Mouse (Mus musculus) cerebral cortex, adult 2 months (tissue): ENCODE data around the gene Psmd1.

Experiments
- WGBS: fragments of 180-500 bp; shearing (Covaris S2); methylation state at CpG from one replicate; pipeline ENCODE4 v1.1.7; 2018; 5-methylcytosine and 5-hydroxymethylcytosine counted together

Gene Psmd1

DNA sequence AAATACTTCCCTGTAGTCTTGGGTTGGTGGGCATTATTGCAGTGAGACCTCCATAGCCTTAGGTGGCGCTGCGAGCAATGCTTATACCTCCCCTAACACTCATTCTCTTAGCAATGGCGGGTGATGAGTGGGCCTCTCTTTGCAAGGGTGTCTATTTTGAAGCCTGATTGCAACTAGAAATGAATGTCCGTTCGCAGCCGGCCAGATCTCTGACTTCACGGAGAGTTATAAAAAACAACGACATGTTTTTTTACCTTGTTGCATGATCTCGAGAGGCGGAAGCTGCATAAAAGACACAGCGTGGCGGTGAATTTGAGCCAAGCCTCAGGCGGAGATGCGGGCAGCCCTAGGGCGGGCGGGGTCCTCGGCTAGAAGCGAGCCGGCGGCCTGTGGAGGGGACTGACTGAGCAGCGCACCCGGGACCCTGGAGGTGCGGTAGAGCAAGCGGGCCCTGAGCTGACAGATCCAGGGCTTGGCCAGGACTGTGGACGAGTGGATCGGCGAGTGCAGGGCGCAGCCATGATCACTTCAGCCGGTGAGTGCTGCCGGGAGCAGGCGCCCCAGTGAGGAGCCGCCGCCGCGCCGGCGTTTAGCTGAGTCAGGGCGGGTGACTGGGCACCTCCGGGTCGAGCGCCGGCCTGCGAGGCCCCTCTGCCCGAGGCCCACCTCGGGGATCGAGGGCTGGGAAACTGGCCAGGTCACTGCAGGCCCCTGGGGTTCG, at the start of gene Psmd1:
Psmd1 (plus strand) TSS at position 117 of the 721 bp plus-strand sequence.
- WGBS: under 1% methylated on average over 47 of the region's 47 CpGs

GRCm38 (mm10) chr1:86015758-86016157, 48.4 kb upstream of the Psmd1 start:
- WGBS: over 99% methylated on average over 9 of the region's 9 CpGs

DNA sequence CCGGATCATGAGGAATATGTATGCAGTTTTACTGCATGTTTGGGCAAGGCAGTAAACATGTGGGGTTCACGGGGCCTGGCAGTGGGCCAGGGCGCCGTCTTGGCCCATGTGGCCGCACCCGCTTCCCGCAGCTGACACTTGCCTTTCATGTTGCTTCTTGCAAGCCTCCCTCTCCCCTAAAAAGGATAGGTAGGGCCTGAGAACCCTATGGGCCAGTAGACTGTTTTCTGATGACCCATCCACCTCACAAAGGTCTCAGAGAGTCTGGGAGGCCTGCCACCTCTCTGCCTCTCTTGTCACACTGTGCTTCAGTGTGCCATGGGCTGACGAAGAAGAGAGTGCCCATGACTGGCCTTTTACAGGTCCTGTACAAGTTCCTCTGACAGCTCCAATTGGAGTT, 47.7 kb upstream of the Psmd1 start, which contains the start of gene Spata3:
Spata3 (plus strand) TSS at position 301 of the 400 bp plus-strand sequence.
- WGBS: 90% methylated on average over 8 of the region's 8 CpGs

DNA sequence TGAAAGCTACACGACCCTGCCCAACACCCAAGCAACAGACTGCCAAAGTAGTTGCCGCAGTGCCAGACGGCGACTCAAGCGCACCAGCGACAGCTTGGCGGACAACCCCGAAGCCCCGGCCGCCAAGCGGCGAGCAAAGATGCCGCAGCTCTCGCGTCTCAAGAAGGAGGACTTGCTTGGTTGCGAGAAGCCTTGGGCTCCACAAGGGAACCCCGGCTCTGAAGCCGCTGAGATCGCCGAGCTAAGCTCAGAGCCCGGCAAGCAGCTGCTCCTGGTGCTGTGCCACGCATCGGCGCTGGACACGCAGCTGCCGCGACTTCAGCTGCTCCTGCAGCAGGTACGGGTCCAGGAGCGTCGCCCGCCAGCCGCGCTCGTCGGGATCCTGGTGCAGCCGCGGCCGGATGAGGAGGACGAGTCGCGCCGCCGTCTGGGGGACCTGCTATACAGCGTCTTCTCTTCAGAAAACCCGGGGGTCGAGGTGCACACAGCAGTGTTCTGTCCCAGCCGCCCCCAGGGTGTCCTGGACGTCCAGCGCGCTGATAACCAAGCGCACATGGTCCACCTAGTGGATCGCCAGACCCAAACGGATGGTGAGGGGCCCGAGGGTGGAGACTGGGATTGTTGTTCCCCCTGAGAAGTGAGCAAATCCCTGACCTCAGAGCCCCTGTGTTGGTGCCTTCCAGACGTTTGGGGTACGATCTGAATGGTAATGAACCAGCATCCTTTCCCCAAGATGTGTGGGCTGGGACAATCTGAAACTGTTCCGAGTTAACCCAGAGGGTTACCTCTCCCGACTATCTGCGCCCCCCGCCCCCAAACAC, 45.7 kb upstream of the Psmd1 start:
- 4% methylated on average over 60 of the region's 60 CpGs for WGBS

DNA sequence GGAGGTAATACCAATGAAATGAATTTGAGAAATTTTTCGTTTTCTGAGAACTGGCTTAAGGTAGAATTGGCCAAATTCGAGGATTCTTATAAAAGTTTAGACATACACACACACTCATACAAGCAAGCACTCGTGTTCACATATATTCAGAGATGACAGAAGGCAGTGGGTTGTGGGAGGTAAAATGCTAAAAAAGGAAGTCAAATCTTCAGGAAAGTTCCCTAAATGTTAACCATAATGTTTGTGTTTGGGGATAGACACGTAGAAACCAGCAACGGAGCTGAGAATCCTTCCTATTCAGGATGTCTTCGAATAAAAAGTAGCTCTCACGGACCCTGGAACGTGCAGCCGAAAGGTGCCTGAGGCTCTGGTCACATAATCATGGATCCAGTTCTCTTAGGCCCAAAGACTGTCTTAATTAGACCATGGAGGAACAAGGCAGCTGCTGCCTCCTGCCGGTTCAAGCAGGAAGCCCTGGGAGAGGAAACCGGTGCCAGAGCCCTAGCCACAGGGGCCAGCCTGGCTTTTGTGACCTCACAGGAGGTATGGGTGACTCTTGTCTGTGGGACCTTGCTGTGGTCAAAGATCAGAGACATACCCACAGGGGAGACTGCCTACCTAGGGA, 42.7 kb upstream of the Psmd1 start:
- WGBS: 47% methylated on average over 11 of the region's 11 CpGs

GRCm38 (mm10) chr1:86032273-86032987, 31.8 kb upstream of the Psmd1 start:
- 14% methylated on average over 11 of the region's 11 CpGs for WGBS

DNA sequence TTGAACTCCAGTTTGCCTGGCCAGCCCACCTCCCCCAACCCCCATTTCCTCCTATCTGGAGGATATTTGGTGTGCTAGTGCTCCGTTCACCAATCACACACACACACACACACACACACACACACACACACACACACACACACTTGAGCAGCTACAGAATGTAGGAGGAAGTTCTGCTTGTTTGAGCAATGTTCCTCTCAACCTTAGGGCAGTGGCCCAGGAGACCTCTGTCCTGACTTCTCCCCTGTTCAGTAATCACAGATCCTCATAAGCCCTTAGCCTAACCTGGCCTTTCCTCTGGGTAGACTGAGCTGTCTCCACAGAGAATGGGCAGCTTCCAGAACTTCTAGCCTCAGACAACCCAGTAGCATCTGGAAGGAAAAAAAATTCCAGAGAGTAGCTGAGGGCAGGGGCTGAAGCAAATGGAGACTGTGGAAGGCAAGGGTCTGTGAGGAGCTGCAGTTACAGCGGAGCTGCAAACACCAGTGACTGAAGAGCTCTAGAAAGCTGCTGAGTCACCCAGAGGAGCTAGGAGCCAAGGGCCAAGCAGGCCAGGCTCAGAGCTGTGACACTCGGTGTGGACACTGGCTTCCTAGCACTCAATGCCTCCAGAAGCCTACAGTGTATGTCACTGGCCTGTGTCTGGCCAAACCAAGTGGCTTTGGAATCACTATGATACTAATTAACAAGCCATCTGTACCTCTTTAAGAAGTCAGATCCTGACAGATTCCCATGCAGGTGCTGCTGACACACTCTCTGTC, 25.8 kb upstream of the Psmd1 start:
- WGBS: 55% methylated on average over 3 of the region's 3 CpGs

DNA sequence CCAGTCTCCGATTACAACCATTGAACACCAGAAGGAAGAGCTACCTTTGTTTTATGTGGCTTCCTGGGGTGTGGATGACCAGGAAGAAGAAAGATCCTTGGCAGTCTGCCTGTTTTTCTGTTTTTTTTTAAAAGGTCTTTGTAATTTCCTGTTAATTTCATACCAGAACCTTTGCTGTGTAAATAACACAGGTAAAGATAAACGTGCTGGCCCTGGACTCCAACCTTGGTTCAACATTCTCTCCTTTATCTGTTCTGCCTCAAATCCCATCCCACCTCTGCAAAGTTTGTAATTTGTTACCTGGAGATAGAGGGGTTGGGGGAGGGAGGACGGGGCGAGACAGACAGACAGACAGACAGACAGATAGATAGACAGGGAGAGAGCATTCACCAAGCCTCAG, 24.1 kb upstream of the Psmd1 start:
- WGBS: 77% methylated on average over 4 of the region's 4 CpGs

DNA sequence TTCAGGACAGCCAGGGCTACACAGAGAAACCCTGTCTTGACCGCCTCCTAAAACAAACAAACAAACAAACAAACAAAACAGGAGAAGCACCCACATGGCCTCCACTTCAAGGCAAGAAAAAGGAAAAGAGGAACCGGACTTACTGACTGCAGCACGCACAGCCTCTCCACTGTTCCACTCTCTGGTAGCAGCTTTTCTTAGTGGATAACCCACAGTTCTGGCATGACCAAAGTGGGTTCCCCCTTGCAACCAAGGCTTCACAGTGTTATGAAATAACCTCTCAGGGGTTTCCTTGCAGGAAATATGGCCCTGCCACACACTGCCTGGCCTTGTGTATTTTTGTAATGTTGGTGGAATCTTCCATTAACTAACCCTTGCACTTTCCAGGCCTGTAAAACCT, 23.4 kb upstream of the Psmd1 start:
- 94% methylated on average over 3 of the region's 3 CpGs for WGBS

- WGBS: 46% methylated on average over 4 of the region's 4 CpGs
Measured at GRCm38 (mm10) chr1:86045056-86045455, 19.1 kb upstream of the Psmd1 start.

DNA sequence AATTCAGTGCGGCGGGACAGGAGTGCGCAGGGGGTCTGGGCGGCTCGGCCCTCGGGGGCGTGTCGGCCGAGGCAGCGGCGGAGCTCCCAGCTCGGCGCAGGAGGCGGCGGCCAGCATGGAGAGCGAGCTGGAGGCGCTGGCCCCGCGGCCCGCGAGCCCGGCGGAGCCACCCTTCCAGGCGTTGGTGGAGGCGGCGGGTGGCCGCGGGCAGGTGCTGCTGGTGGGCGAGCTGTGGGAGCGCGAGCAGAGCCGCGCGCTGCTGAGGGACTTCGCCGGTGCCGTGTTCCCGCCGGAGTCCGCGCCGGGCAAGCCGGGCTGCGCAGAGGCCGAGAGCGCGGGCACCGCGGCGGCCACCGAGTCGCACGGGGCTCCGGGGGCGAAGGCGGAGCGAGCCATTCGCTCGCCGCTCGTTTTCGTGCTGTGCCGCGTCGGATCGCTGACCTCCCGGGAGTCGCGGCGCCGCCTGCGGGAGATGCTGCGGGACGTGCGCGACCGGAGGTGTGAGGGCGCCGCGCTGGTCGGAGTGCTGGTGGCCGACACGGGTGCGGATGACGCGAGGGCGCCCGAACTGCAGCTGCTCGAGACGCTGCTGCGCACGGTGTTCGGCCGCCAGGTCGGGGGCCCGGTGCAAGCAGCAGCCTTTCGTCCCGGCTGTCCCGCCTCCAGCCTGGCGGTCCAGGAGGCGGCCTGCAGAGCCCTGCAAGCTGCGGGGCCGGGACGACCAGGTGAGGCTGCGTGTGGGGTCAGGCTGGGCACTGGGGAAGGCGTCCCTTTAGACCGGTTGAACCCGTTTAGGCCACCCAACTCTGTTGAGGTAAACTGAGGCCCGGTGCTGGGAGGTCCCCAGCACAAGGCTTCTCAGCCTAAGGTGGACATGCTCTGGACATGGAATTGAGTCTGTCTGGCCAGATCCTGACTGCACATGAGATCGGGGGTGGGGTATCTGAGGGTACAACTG, 18.1 kb upstream of the Psmd1 start, which contains the start of gene 2810459M11Rik:
2810459M11Rik (plus strand) TSS at position 16 of the 958 bp plus-strand sequence.
- under 1% methylated on average over 110 of the region's 110 CpGs for WGBS

GRCm38 (mm10) chr1:86046833-86047563, 17.2 kb upstream of the Psmd1 start:
- 24% methylated on average over 24 of the region's 24 CpGs for WGBS

DNA sequence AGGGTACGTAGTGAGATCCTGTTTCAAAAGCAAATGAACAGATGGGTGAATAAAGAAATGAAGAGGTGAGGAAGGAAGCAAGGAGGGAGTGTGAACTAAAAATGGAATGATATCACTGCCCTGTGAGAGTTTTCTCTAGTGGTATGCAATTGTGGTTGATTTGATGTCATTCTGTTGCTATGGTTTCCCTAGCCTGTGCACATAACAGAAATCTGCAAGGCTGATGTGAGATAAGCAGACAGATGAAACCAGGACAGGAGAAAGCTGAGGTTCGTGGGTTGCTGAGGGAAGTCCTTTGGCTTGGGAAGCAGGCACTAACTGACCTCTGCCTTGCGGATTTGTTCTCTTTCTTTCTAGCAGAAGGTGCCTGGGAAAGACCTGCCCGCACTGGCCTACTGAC, 16.0 kb upstream of the Psmd1 start:
- WGBS: 72% methylated on average over 4 of the region's 4 CpGs

GRCm38 (mm10) chr1:86048744-86049143, 15.4 kb upstream of the Psmd1 start:
- 94% methylated on average over 3 of the region's 3 CpGs for WGBS

GRCm38 (mm10) chr1:86053198-86053921, 10.8 kb upstream of the Psmd1 start:
- 55% methylated on average over 12 of the region's 12 CpGs for WGBS

- WGBS: 50% methylated on average over 3 of the region's 3 CpGs
Measured at GRCm38 (mm10) chr1:86054943-86055342, 9.2 kb upstream of the Psmd1 start.

DNA sequence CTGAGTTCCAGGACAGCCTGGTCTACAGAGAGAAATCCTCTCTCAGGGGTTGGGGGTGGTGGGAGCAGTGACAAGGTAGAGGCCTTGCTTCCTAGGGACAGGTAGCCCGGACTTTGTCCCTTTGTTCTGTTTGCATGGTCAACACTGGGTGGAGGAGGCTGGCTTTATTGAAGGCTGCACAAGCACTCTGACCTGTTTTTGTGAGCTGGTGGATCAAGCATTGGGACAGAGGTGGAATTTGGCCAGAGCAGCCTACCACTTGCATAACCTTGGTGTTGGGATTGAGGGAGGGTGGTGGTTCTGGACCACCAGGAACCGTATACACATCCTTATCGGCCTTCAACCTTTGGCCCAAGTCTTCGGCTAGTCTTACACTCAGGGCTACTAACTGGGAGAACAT, 7.9 kb upstream of the Psmd1 start:
- WGBS: 100% methylated on average over 4 of the region's 4 CpGs
